Mouse (Mus musculus) myocyte (in vitro differentiated cells): Measurements from ENCODE around the gene Tmtc4.

ENCODE experiments used
- MAX ChIP-seq: IDR thresholded peaks from one replicate; pipeline ENCODE4 v1.6.1; 2011; ENCODE audit warnings: low read depth, mild to moderate bottlenecking, control low read depth
- MYOD1 ChIP-seq, 3 experiments: IDR thresholded peaks; one replicate each; pipeline ENCODE4 v1.6.1; 2011; ENCODE audit warnings: control low read depth in 2 of 3, low read depth in 2 of 3, mild to moderate bottlenecking in 2 of 3, moderate library complexity in 1 of 3; ENCODE audit not compliant: insufficient read length in 2 of 3, control insufficient read depth in 1 of 3
- MYOG ChIP-seq, 3 experiments: IDR thresholded peaks; one replicate each; pipeline ENCODE4 v1.6.1; 2011; ENCODE audit warnings: control low read depth in 2 of 3, low read depth in 2 of 3, mild to moderate bottlenecking in 2 of 3; ENCODE audit not compliant: insufficient read length in 2 of 3, control insufficient read depth in 1 of 3, insufficient read depth in 1 of 3
- POLR2A ChIP-seq: IDR thresholded peaks from one replicate; pipeline ENCODE4 v1.6.1; 2011; ENCODE audit warnings: low read depth, mild to moderate bottlenecking, control low read depth, moderate library complexity; ENCODE audit not compliant: insufficient read length
- POLR2AphosphoS2 ChIP-seq: IDR thresholded peaks from one replicate; pipeline ENCODE4 v1.6.1; 2011; ENCODE audit warnings: low read depth, control low read depth; ENCODE audit not compliant: insufficient read length
- USF1 ChIP-seq: IDR thresholded peaks from one replicate; pipeline ENCODE4 v1.6.1; 2011; ENCODE audit warnings: low read depth, mild to moderate bottlenecking, control low read depth, moderate library complexity

DNA sequence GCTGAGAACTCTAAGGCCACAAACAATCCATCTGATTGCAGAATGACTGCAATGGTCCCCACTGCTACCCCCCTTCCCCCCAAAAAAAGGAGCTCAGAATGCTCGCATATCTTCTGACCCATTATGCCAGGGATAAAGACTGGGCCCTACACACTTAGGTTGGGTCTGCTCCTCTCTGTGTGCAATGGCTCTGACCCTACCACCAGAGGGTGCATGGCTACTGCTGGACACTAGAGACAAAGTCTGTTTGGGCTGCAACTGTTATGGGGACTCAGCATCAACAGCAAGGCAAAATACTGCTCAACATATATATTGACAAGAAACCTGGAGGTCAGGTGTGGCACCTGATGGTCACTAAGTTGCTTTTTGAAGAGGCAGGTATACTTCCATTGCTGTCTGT, 32.9 kb downstream of the Tmtc4 start:
- TF ChIP-seq POLR2A (no peak), MYOD1 (IDR thresholded peaks at IDR 0.05; ENCODE audit: control insufficient read depth in 1 of 3, insufficient read length in 2 of 3, low read depth in 2 of 3) (no peak), POLR2AphosphoS2 (no peak), USF1 (no peak), MYOG (IDR thresholded peaks at IDR 0.05; ENCODE audit: control insufficient read depth in 1 of 3, insufficient read depth in 1 of 3, insufficient read length in 2 of 3, low read depth in 2 of 3) (no peak), MAX (no peak)
